Mouse (Mus musculus) macrophage (primary cell): ENCODE results near the gene Krt75. TPM values are rescaled to one million over a fixed set of nuclear protein-coding genes. Genes with fewer than 3 reads are reported as not detected.
"Not testable (repeated sequence)": the region's sequence is repeated elsewhere in the genome, so short reads cannot be mapped to it uniquely, and the experiment has no call there.

Source experiments
- H3K27ac ChIP-seq: fragments of 350-480 bp; formaldehyde crosslinking; 2 replicates; pipeline ENCODE4 v1.9.0; 2021
- H3K36me3 ChIP-seq: fragments of 350-480 bp; formaldehyde crosslinking; 2 replicates; pipeline ENCODE4 v1.9.0; 2021; ENCODE audit errors: inconsistent target
- H3K4me3 ChIP-seq: fragments of 350-480 bp; formaldehyde crosslinking; 2 replicates; pipeline ENCODE4 v1.9.0; 2021; ENCODE audit errors: inconsistent target
- H3K79me2 ChIP-seq: fragments of 350-480 bp; formaldehyde crosslinking; 2 replicates; pipeline ENCODE4 v1.9.0; 2021; ENCODE audit errors: inconsistent target
- WGBS: methylation state at CpG from one replicate; pipeline ENCODE4 v1.1.7; 2026; ENCODE audit warnings: inconsistent platforms; ENCODE audit not compliant: missing documents; 5-methylcytosine and 5-hydroxymethylcytosine counted together
- polyA plus RNA-seq: library from polyadenylated mRNA; stranded (reverse); fragments of 250-400 nt; gene quantifications from 3 replicates; pipeline ENCODE4 v1.2.4, GENCODE M21; 2018; ENCODE audit warnings: inconsistent platforms

Gene Krt75
- polyA plus RNA-seq, 1 experiment from 2014 or later = not detected

DNA sequence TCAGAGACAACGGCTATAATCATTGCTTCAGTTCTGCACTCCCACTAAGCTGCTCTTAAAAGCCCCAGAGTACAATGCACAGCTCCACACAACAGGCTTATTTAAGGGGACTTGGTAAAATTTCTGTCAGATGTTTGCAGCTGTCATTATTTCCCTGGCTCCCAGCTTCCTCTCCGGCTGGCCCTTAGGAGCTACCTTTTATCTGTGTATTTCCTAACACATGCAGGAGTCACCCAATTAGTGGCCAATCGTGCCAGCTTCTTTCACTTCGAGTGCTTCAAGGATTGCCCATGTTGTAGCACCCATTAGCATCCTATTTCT is 35.2 kb downstream of the Krt75 start:
- Histone ChIP-seq H3K79me2 (no peaks in the 10 kb centered on the region), H3K27ac (no peak overlapping the region)
- 74% methylated on average over 4 of the region's 4 CpGs for WGBS

DNA sequence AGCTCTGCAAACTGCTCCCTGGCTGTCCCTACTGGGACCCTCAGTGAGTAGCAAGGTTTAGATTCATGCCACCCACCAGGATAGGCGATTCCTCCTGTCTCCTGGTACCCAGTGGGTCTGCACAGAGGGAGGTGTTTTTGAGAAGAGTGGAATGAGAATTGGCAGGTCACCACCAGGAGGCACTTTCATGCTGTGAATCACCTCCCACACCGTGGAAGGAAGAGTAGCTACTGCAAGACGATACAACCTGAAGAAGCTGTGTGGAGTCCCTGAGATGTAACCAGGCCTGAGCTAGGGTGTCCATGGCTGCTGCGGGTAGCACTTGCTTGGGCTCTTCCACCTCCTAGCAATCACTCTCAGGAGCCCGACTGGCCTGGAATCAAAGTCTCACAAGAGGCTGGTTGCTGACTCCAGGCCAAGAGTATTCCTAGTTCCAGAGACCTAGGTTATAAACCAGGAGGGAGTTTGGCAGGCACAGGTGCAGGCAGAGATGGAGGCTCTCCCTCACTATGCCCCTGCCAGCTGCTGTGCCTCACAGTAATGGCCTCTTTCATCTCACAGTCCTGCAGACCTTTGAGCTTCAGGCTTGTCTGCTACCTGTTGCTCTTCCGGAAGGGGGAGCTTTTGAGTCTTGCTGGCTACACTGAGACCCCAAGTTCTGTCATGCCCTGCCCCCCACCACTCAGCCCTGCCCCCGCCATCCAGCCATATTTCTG is 35.7 kb downstream of the Krt75 start:
- Histone ChIP-seq H3K36me3 (no peaks in the 10 kb centered on the region), H3K27ac (no peak overlapping the region), H3K4me3 (no peak overlapping the region), H3K79me2 (no peaks in the 10 kb centered on the region)
- WGBS = 47% methylated on average over 7 of the region's 7 CpGs

More for the DNA sequence above, 35.2 kb downstream of the Krt75 start:
- no peaks in the 10 kb centered on the region for H3K36me3 ChIP-seq
- no peak overlapping the region for H3K4me3 ChIP-seq

DNA sequence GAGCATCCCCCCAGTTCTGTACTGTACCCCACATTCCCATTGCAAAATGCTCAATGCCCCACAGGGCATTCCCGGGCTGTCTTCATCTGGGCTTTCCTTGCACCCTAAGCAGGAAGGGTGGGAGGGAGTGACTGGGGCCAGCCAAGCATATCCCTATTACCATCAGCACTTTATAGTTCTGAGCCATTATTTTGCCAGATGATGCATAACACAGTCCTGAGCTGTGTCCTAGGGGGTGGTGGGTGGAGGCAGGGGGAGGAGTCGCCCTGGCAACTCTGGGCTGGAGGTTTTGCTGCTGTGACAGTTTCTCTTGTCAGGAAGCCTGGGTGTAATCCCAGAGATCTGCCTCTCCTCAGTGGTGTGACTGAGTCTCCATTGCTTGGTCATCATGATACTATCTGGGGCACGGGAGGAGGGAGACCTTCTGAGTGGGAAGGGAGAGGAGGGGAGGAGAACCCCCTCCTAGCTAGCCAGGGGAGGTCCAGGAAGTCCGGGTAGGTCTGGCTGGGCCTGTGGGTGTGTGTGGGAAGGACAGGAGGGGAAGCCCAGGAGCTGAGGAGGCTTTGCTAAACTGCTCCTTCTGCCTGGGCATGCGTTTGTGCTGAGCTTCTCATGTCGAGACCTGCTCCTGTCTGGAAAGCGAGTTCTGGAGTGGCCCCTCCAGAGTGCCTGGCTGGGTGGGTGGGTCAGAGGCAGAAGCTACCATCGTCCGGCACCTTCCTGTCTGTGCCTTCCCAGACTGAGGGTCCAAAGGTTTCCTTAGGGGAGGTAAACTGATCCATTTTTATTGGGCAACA is 37.5 kb downstream of the Krt75 start:
- Histone ChIP-seq H3K36me3 (no peaks in the 10 kb centered on the region), H3K79me2 (no peaks in the 10 kb centered on the region), H3K27ac (no peak overlapping the region), H3K4me3 (no peak overlapping the region)
- 48% methylated on average over 9 of the region's 9 CpGs for WGBS

DNA sequence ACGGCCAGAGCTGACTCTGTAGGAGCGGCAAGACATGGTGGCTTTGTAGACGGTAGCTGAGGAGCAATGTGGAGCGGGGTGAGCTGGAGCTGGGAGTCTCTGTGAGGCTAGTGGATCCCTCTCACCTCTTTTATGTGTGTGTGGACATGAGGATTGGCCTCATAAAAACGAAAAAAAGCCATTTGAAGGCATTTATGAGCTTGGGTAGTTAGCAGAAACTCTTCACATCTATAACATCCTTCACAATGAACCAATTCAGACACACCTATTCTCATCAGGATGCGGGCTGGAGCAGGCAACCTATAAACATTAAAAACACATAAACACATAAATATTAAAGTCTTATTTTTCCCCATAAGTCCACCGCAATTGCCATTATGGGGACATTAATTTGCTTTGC is 41.0 kb downstream of the Krt75 start, which contains the start of gene Krt84:
TSS of gene Krt84 (minus strand) at position 101 of the 400 bp plus-strand sequence.
- no peak within 1 kb of the TSS for H3K27ac ChIP-seq
- no peak within 1 kb of the TSS for H3K4me3 ChIP-seq
- no peaks in the 10 kb centered on the region for H3K36me3 ChIP-seq
- no peaks in the 10 kb centered on the region for H3K79me2 ChIP-seq
- 85% methylated on average over 7 of the region's 7 CpGs for WGBS

DNA sequence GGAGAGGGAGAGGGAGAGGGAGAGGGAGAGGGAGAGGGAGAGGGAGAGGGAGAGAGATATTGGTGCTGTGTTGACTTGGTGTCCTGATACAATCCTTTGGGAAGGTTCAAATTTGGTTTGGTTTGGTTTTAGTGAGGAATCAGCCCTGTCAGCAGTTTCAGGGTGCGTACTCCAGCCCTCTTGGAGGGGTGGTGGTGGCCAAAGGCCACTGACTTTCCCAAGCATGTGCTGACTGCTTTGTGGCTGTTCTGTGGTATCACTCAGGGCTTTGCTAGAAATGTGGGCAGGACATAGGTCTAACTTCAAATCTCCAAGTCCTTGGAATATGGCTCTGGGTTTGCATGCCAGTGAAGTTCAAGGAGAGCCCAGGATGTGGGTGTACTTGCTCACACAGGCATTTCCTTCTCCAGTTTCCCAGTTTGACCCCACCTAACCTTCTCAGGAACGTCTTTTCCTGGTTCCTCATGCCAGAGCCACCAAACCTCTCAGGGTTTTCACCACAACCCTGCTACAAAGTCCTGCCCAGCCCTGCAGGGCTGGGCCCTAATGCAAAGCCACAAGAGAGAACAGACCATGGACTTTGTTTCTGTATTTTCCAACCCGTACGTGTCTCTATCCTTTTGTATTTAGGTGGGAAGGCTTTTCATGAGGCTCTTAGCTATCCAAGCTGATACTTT is 51.0 kb downstream of the Krt75 start:
- WGBS = 68% methylated on average over 4 of the region's 4 CpGs
- Histone ChIP-seq H3K36me3 (no peaks in the 10 kb centered on the region), H3K4me3 (no peak overlapping the region), H3K27ac (no peak overlapping the region), H3K79me2 (no peaks in the 10 kb centered on the region)

DNA sequence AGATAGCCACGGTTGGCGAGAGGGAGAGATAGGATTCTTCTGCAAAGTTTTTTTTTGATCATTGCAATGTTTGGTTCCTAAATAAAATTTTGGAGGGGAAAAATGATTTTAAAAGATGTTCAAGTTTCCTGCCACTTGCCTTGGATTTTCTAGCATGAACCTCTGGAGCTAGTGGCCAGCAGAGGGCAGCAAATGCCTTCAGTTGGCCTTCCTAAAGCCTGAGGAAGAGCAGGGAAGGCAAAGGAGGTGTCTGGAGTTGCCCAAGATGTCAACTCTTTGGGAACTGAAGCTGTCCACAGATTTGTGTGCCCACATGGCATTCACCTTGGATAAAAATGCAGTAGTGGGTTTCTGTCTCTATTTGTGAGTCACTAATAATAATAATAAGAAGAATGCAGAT is 53.9 kb downstream of the Krt75 start:
- no peaks in the 10 kb centered on the region for H3K79me2 ChIP-seq
- H3K27ac ChIP-seq = no peak overlapping the region
- no peaks in the 10 kb centered on the region for H3K36me3 ChIP-seq
- WGBS = 25% methylated on average over 2 of the region's 2 CpGs
- H3K4me3 ChIP-seq = no peak overlapping the region

DNA sequence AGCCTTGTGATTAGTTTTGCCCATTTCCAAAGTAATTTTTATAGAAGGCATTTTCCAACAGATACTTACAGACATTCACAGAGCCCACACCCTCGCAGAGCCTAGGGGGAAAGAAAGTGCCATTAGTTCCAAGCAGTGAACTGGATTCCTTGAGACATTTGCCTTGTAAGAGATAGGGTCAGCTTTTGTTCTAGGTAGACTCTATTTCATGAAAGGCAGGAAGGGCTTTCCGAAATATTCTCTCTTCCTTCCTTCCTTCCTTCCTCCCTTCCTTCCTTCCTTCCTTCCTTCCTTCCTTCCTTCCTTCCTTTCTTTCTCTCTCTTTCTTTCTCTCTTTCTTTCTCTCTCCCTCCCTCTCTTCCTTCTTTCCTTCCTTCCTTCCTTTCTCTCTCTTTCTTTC is 56.5 kb downstream of the Krt75 start, which contains the start of gene Gm49425:
TSS of gene Gm49425 (minus strand) at position 101 of the 400 bp plus-strand sequence.
- not testable (repeated sequence) for H3K4me3 ChIP-seq, H3K36me3 ChIP-seq, H3K79me2 ChIP-seq, H3K27ac ChIP-seq
- WGBS = 80% methylated on average over 1 of the region's 2 CpGs

Other genes starting within 250 kb of the Krt75 start
- gene Krt80, start 203.7 kb downstream of the Krt75 start, polyA plus RNA-seq = 0.51 to 0.83 TPM (median 0.56 TPM) in 3 replicates
- not detected in 3 replicates for gene Krt7, start 162.9 kb downstream of the Krt75 start, polyA plus RNA-seq
- gene Krt87, start 135.1 kb downstream of the Krt75 start, polyA plus RNA-seq = not detected in 3 replicates
- gene Krt88, start 126.2 kb downstream of the Krt75 start, polyA plus RNA-seq = not detected in 3 replicates
- gene Krt81, start 110.2 kb downstream of the Krt75 start, polyA plus RNA-seq = not detected in 3 replicates
- gene Krt86, start 100.4 kb downstream of the Krt75 start, polyA plus RNA-seq = not detected in 3 replicates
- not detected in 3 replicates for gene Krt83, start 82.4 kb downstream of the Krt75 start, polyA plus RNA-seq
- not detected in 3 replicates for gene Gm49425, start 56.6 kb downstream of the Krt75 start, polyA plus RNA-seq
- not detected in 3 replicates for gene Krt84, start 41.1 kb downstream of the Krt75 start, polyA plus RNA-seq
- gene Krt82, start 23.2 kb downstream of the Krt75 start, polyA plus RNA-seq = not detected in 3 replicates
- gene Krt90, start 11.0 kb downstream of the Krt75 start, polyA plus RNA-seq = not detected in 3 replicates
- gene Gm5414, start 54.3 kb upstream of the Krt75 start, polyA plus RNA-seq = not detected in 3 replicates
- gene Gm5478, start 73.5 kb upstream of the Krt75 start, polyA plus RNA-seq = not detected in 3 replicates
- not detected in 3 replicates for gene Krt6b, start 106.4 kb upstream of the Krt75 start, polyA plus RNA-seq
- gene Krt6a, start 120.4 kb upstream of the Krt75 start, polyA plus RNA-seq = not detected in 3 replicates
- not detected in 3 replicates for gene Krt5, start 139.0 kb upstream of the Krt75 start, polyA plus RNA-seq
- gene Krt71, start 169.2 kb upstream of the Krt75 start, polyA plus RNA-seq = not detected in 3 replicates
- gene Krt72, start 212.6 kb upstream of the Krt75 start, polyA plus RNA-seq = not detected in 3 replicates
- gene Krt73, start 228.4 kb upstream of the Krt75 start, polyA plus RNA-seq = not detected in 3 replicates
- gene Krt2, start 244.3 kb upstream of the Krt75 start, polyA plus RNA-seq = not detected in 3 replicates